ENCODE assay signal across 8 mouse cellular contexts in the genomic region with DNA sequence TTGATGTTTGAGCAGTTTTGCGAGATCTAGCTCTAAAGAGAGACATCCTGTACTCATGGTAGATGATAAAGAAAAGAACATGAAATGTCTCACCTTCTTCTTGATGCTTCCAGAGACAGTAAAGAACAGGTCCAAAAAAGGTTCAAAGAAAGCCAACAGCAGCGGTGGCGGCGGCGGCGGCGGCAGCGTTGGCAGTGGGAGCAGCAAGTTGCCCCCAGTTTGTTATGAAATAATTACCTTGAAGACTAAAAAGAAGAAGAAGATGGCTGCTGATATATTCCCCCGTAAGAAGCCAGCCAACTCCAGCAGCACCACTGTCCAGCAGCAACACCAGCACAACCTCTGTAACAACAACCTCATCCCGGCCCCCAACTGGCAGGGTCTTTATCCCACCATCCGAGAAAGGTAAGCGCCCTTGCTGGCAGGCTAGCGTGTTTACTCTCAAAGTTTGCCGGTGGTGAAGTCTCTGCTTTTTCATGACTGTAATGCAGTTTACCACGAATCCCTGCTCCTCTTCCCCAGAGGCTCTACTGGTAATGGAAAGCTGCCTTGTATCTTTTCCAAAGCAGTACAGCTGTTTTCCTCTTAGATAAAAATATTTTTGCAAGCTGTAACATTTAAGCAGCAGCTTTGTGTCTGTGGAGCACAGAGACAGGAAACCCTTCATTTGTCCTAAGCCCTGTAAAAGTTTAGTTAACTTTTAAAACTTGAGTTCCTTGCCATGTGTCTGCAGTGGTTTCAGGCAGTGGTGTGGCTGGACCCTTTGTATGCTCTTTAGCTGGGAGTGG. TPM values are rescaled to one million over a fixed set of nuclear protein-coding genes. Genes with fewer than 3 reads are reported as not detected.
DNase-seq lines count a peak whose midpoint lies in the region; ATAC-seq lines count a peak whose summit lies in the region.

No protein-coding gene starts in this region.

- DNase-seq in kidney, adult 18-20 months = peak; percentile 21
- no peak for DNase-seq in kidney, postnatal 36 days
- DNase-seq in hindbrain, embryonic 14.5 days (ENCODE audit: low spot score) = no peak
- no peak for DNase-seq in midbrain, embryonic 11.5 days (ENCODE audit: low spot score, missing footprints)
- no peak for DNase-seq in spleen, postnatal 14 days (ENCODE audit: low spot score in 2 of 2)
- no peak for DNase-seq in MN1 (ENCODE audit: low spot score)
- no peak for DNase-seq in embryo, embryonic 9.5 days (ENCODE audit: extremely low spot score)

- ATAC-seq in embryonic facial prominence, embryonic 15.5 days (ENCODE audit: insufficient number of reproducible peaks, low FRiP score, low TSS enrichment, low read depth) = peak; percentile 13; the same call in 1 of the 2 replicates
- no peak for ATAC-seq in hindbrain, embryonic 14.5 days (ENCODE audit: low FRiP score)
- 0 out of 2 replicates have a peak, but pooled peaks have one; percentile 2 for ATAC-seq in midbrain, embryonic 11.5 days (ENCODE audit: low FRiP score)

- peaks cover 9% of the 10 kb centered on the region for H3K36me3 ChIP-seq in embryonic facial prominence, embryonic 15.5 days
- peaks cover 10% of the 10 kb centered on the region for H3K36me3 ChIP-seq in hindbrain, embryonic 14.5 days (replicated peaks; ENCODE audit: control insufficient read depth, insufficient read depth)
- peaks cover 4% of the 10 kb centered on the region; the same call in 1 of the 2 replicates for H3K36me3 ChIP-seq in midbrain, embryonic 11.5 days (ENCODE audit: control insufficient read depth, insufficient read depth, low read length)

- WGBS in embryonic facial prominence, embryonic 15.5 days = 53% methylated on average over 15 of the region's 15 CpGs
- 66% methylated on average over 15 of the region's 15 CpGs for WGBS in hindbrain, embryonic 14.5 days
- 63% methylated on average over 15 of the region's 15 CpGs for WGBS in midbrain, embryonic 11.5 days

- peak overlapping the region; percentile 78 for H3K27ac ChIP-seq in embryonic facial prominence, embryonic 15.5 days (replicated peaks)
- peak overlapping the region; percentile 74 for H3K27ac ChIP-seq in hindbrain, embryonic 14.5 days
- no peak overlapping the region for H3K27ac ChIP-seq in midbrain, embryonic 11.5 days (ENCODE audit: low read depth, low read length)

- no peaks in the 10 kb centered on the region for H3K27me3 ChIP-seq in embryonic facial prominence, embryonic 15.5 days
- no peaks in the 10 kb centered on the region for H3K27me3 ChIP-seq in hindbrain, embryonic 14.5 days (ENCODE audit: control insufficient read depth, insufficient read depth, low read length)
- H3K27me3 ChIP-seq in midbrain, embryonic 11.5 days (ENCODE audit: control insufficient read depth, insufficient read depth, low read length) = no peaks in the 10 kb centered on the region

- H3K9me3 ChIP-seq in embryonic facial prominence, embryonic 15.5 days (replicated peaks) = no peaks in the 10 kb centered on the region
- no peaks in the 10 kb centered on the region for H3K9me3 ChIP-seq in hindbrain, embryonic 14.5 days (ENCODE audit: control insufficient read depth, low read length)
- H3K9me3 ChIP-seq in midbrain, embryonic 11.5 days (ENCODE audit: control insufficient read depth, low read length) = no peaks in the 10 kb centered on the region

- peak overlapping the region; percentile 21 for H3K9ac ChIP-seq in embryonic facial prominence, embryonic 15.5 days
- H3K9ac ChIP-seq in hindbrain, embryonic 14.5 days = peak overlapping the region; percentile 55
- peak overlapping the region; percentile 12 for H3K9ac ChIP-seq in midbrain, embryonic 11.5 days (ENCODE audit: low read length)

- H3K4me2 ChIP-seq in embryonic facial prominence, embryonic 15.5 days (replicated peaks) = peak overlapping the region; percentile 41
- H3K4me2 ChIP-seq in hindbrain, embryonic 14.5 days (replicated peaks) = peak overlapping the region; percentile 53
- H3K4me2 ChIP-seq in midbrain, embryonic 11.5 days = peak overlapping the region; percentile 45

- peak overlapping the region; percentile 40 for H3K4me3 ChIP-seq in embryonic facial prominence, embryonic 15.5 days (replicated peaks)
- H3K4me3 ChIP-seq in hindbrain, embryonic 14.5 days (replicated peaks; ENCODE audit: low read length) = peak overlapping the region; percentile 37
- no peak overlapping the region for H3K4me3 ChIP-seq in midbrain, embryonic 11.5 days (ENCODE audit: low read depth, low read length)

- peaks cover 52% of the 10 kb centered on the region for H3K4me1 ChIP-seq in embryonic facial prominence, embryonic 15.5 days
- H3K4me1 ChIP-seq in hindbrain, embryonic 14.5 days (replicated peaks; ENCODE audit: control insufficient read depth, insufficient read depth, low read length) = peaks cover 37% of the 10 kb centered on the region
- peaks cover 19% of the 10 kb centered on the region for H3K4me1 ChIP-seq in midbrain, embryonic 11.5 days (ENCODE audit: control insufficient read depth, insufficient read depth, low read length)

RNA-seq across cellular contexts. Expression of gene Btbd3, which starts 22.7 kb away (rescaled TPM):
- 22.7 and 24.3 TPM in 2 replicates for polyA plus RNA-seq in embryonic facial prominence, embryonic 15.5 days (2015; fragmentation: Nextera tagmentation; extraction: Ambion mirVana)
- 32.1 and 40.3 TPM in 2 replicates for polyA plus RNA-seq in hindbrain, embryonic 14.5 days (2014; fragmentation: Nextera tagmentation; extraction: Ambion mirVana)
- 18.3 and 23.3 TPM in 2 replicates for polyA plus RNA-seq in midbrain, embryonic 11.5 days (2014; fragmentation: Nextera tagmentation; extraction: Ambion mirVana)
